Mouse (Mus musculus): Measurements from ENCODE around the gene Fbxw4.
A peak's percentile ranks its signal among the peaks of the same experiment; 100 is the strongest.
"Not testable (repeated sequence)": the region's sequence is repeated elsewhere in the genome, so short reads cannot be mapped to it uniquely, and the experiment has no call there.

Gene Fbxw4

GRCm38 (mm10) chr19:45581257-45581656 is 78.9 kb downstream of the Fbxw4 start:
- DNase-seq (ENCODE audit: low read depth, low spot score): peak; percentile 69

GRCm38 (mm10) chr19:45580235-45580634 is 79.9 kb downstream of the Fbxw4 start:
- no peak for DNase-seq (ENCODE audit: low read depth, low spot score)

- no peak for DNase-seq (ENCODE audit: low read depth, low spot score)
Observed at GRCm38 (mm10) chr19:45579416-45579815, 80.7 kb downstream of the Fbxw4 start.

- peak; percentile 70 for DNase-seq (ENCODE audit: low read depth, low spot score)
Observed at GRCm38 (mm10) chr19:45578976-45579375, 81.1 kb downstream of the Fbxw4 start.

- peak; percentile 65 for DNase-seq (ENCODE audit: low read depth, low spot score)
Observed at GRCm38 (mm10) chr19:45577141-45577750, 82.9 kb downstream of the Fbxw4 start.

- no peak for DNase-seq (ENCODE audit: low read depth, low spot score)
Observed at GRCm38 (mm10) chr19:45575632-45576001, 84.5 kb downstream of the Fbxw4 start.

GRCm38 (mm10) chr19:45574941-45575631 is 85.0 kb downstream of the Fbxw4 start:
- peak; percentile 69 for DNase-seq (ENCODE audit: low read depth, low spot score)

GRCm38 (mm10) chr19:45574339-45574898 is 85.7 kb downstream of the Fbxw4 start:
- no peak for DNase-seq (ENCODE audit: low read depth, low spot score)

GRCm38 (mm10) chr19:45573861-45574267 is 86.2 kb downstream of the Fbxw4 start:
- peak; percentile 92 for DNase-seq (ENCODE audit: low read depth, low spot score)

GRCm38 (mm10) chr19:45573033-45573432 is 87.1 kb downstream of the Fbxw4 start:
- no peak for DNase-seq (ENCODE audit: low read depth, low spot score)

GRCm38 (mm10) chr19:45567367-45567766 is 92.7 kb downstream of the Fbxw4 start:
- DNase-seq (ENCODE audit: low read depth, low spot score): no peak

GRCm38 (mm10) chr19:45565925-45566715 is 94.0 kb downstream of the Fbxw4 start:
- no peak for DNase-seq (ENCODE audit: low read depth, low spot score)

- DNase-seq (ENCODE audit: low read depth, low spot score): peak; percentile 87
Observed at GRCm38 (mm10) chr19:45560153-45560890, 99.8 kb downstream of the Fbxw4 start, which contains the start of the genes Poll and Gm17018. TSS of gene Poll (minus strand) at chr19:45560531. TSS of gene Gm17018 (plus strand) at chr19:45560615.

GRCm38 (mm10) chr19:45554136-45554535 is 106.0 kb downstream of the Fbxw4 start:
- DNase-seq (ENCODE audit: low read depth, low spot score): no peak

GRCm38 (mm10) chr19:45552187-45552586 is 107.9 kb downstream of the Fbxw4 start:
- no peak for DNase-seq (ENCODE audit: low read depth, low spot score)

- no peak for DNase-seq (ENCODE audit: low read depth, low spot score)
Observed at GRCm38 (mm10) chr19:45549948-45550347, 110.2 kb downstream of the Fbxw4 start.

- no peak for DNase-seq (ENCODE audit: low read depth, low spot score)
Observed at GRCm38 (mm10) chr19:45549128-45549915, 110.8 kb downstream of the Fbxw4 start.

GRCm38 (mm10) chr19:45548196-45548595 is 111.9 kb downstream of the Fbxw4 start:
- not testable (repeated sequence) for DNase-seq (ENCODE audit: low read depth, low spot score)

GRCm38 (mm10) chr19:45544925-45545321 is 115.2 kb downstream of the Fbxw4 start:
- DNase-seq (ENCODE audit: low read depth, low spot score): peak; percentile 87

- peak; percentile 44 for DNase-seq (ENCODE audit: low read depth, low spot score)
Observed at GRCm38 (mm10) chr19:45544152-45544924, 115.8 kb downstream of the Fbxw4 start.

Data from CD4-positive, CD25-positive, alpha-beta regulatory T cell, adult 2 months (primary cell).